Mouse (Mus musculus) frontal cortex, adult 2 months (tissue): ENCODE measurements around the gene Tec. TPM values are rescaled to one million over a fixed set of nuclear protein-coding genes. Genes with fewer than 3 reads are reported as not detected.

Experiments used
- DNase-seq, 2 experiments: peaks; one replicate each; pipeline ENCODE4 v3.0.0; 2022; ENCODE audit warnings: low spot score in 1 of 2; ENCODE audit errors: extremely low spot score in 1 of 2
- polyA plus RNA-seq: library from polyadenylated mRNA; depleted of rRNA; stranded (reverse); fragments of >200 nt; gene quantifications from 2 replicates; pipeline ENCODE4 v1.2.3, GENCODE M21; 2012

The Tec gene
- polyA plus RNA-seq, 1 experiment = 3.2 TPM

- peak; percentile 74 to 90 for DNase-seq
These were observed 12.6 kb downstream of the Tec start for GRCm38 (mm10) chr5:72855685-72856124.

GRCm38 (mm10) chr5:72854141-72854990, 13.9 kb downstream of the Tec start:
- DNase-seq = no peak

GRCm38 (mm10) chr5:72853365-72853764, 14.9 kb downstream of the Tec start:
- no peak for DNase-seq

GRCm38 (mm10) chr5:72852301-72852995, 15.8 kb downstream of the Tec start:
- DNase-seq = no peak

- DNase-seq = no peak
These were observed 16.6 kb downstream of the Tec start for GRCm38 (mm10) chr5:72851674-72852098.

GRCm38 (mm10) chr5:72850926-72851673, 17.2 kb downstream of the Tec start:
- DNase-seq = no peak

- DNase-seq = no peak
These were observed 19.3 kb downstream of the Tec start for GRCm38 (mm10) chr5:72848889-72849435.

GRCm38 (mm10) chr5:72846712-72847111, 21.6 kb downstream of the Tec start:
- DNase-seq = no peak

- DNase-seq = peak in 1 of 2 experiments; percentile 12
These were observed 22.2 kb downstream of the Tec start for GRCm38 (mm10) chr5:72845928-72846630.

GRCm38 (mm10) chr5:72844776-72845495, 23.3 kb downstream of the Tec start:
- no peak for DNase-seq

- no peak for DNase-seq
These were observed 24.0 kb downstream of the Tec start for GRCm38 (mm10) chr5:72844294-72844693.

GRCm38 (mm10) chr5:72839655-72840054, 28.6 kb downstream of the Tec start:
- DNase-seq = no peak

- no peak for DNase-seq
These were observed 29.3 kb downstream of the Tec start for GRCm38 (mm10) chr5:72838976-72839375.

GRCm38 (mm10) chr5:72835656-72836055, 32.6 kb downstream of the Tec start:
- no peak for DNase-seq

GRCm38 (mm10) chr5:72832904-72833765, 35.1 kb downstream of the Tec start:
- DNase-seq = no peak

- no peak for DNase-seq
These were observed 36.1 kb downstream of the Tec start for GRCm38 (mm10) chr5:72832191-72832590.

- DNase-seq = no peak
These were observed 37.2 kb downstream of the Tec start for GRCm38 (mm10) chr5:72830988-72831610.

- DNase-seq = no peak
These were observed 38.7 kb downstream of the Tec start for GRCm38 (mm10) chr5:72829506-72830067.
